Mouse (Mus musculus) left cerebral cortex, adult 8-10 months (tissue): ENCODE results near the gene S100g. TPM values are rescaled to one million over a fixed set of nuclear protein-coding genes. Genes with fewer than 3 reads are reported as not detected.

Source experiments
- DNase-seq, 2 experiments: peaks; one replicate each; pipeline ENCODE4 v3.0.0; 2022; ENCODE audit warnings: low spot score in 2 of 2
- total RNA-seq, 4 experiments: library from RNA; stranded (reverse); gene quantifications; 2 replicates each; pipeline ENCODE4 v1.2.4; 2022

Gene S100g
- total RNA-seq, result not detected

GRCm38 (mm10) chrX:162964383-162964782 lies at the start of gene S100g:
Gene S100g (minus strand): TSS chrX:162964599.
- DNase-seq, result no peak

GRCm38 (mm10) chrX:162992121-162992520 lies 27.7 kb upstream of the S100g start:
- DNase-seq, result no peak

- no peak for DNase-seq
These were observed 27.0 kb upstream of the S100g start for GRCm38 (mm10) chrX:162991396-162991795.

GRCm38 (mm10) chrX:162986876-162987495 lies 22.6 kb upstream of the S100g start:
- no peak for DNase-seq

- DNase-seq, result no peak
These were observed 11.8 kb upstream of the S100g start for GRCm38 (mm10) chrX:162976194-162976593.

- no peak for DNase-seq
These were observed 3.1 kb upstream of the S100g start for GRCm38 (mm10) chrX:162967456-162967855.

- DNase-seq, result no peak
These were observed 559 bp downstream of the S100g start for GRCm38 (mm10) chrX:162963840-162964239.

GRCm38 (mm10) chrX:162957921-162958320 lies 6.5 kb downstream of the S100g start:
- DNase-seq, result no peak

GRCm38 (mm10) chrX:162949811-162950439 lies 14.5 kb downstream of the S100g start:
- DNase-seq, result peak in 1 of 2 experiments; percentile 9

- no peak for DNase-seq
These were observed 22.4 kb downstream of the S100g start for GRCm38 (mm10) chrX:162942027-162942426.

- no peak for DNase-seq
These were observed 32.9 kb downstream of the S100g start for GRCm38 (mm10) chrX:162931467-162931866.

GRCm38 (mm10) chrX:162921487-162922125 lies 42.8 kb downstream of the S100g start:
- no peak for DNase-seq

- peak in 1 of 2 experiments; percentile 13 for DNase-seq
These were observed 48.7 kb downstream of the S100g start for GRCm38 (mm10) chrX:162915697-162916096.

GRCm38 (mm10) chrX:162913651-162914050 lies 50.7 kb downstream of the S100g start:
- no peak for DNase-seq

Other genes with a start within 250 kb of the S100g start
- gene Rbbp7, start 204.2 kb downstream of the S100g start, total RNA-seq, result 100 to 1,000 TPM; 142 to 146 (median 144) TPM
- gene Txlng, start 135.1 kb downstream of the S100g start, total RNA-seq, result 10 to 100 TPM; 17.9 to 20.6 (median 18.4) TPM
- 10 to 100 TPM; 22.2 to 27.2 (median 25.4) TPM for gene Syap1, start 76.2 kb downstream of the S100g start, total RNA-seq
- gene Ctps2, start 63.4 kb downstream of the S100g start, total RNA-seq, result 10 to 100 TPM; 54.0 to 62.5 (median 58.2) TPM